Mouse (Mus musculus) adipose tissue, adult 10 weeks (tissue): ENCODE measurements around the gene Rab3gap1. TPM values are rescaled to one million over a fixed set of nuclear protein-coding genes. Genes with fewer than 3 reads are reported as not detected.

Experiments used
- polyA plus RNA-seq: library from polyadenylated mRNA; stranded (reverse); fragments of 350-450 nt; fragmentation: Illumina TruSeq; extraction: RNeasy Lipid Tissue Mini Kit (QIAGEN cat#74804); gene quantifications from one replicate; pipeline ENCODE4 v1.2.3, GENCODE M21; 2014; ENCODE audit warnings: low read depth, low replicate concordance

Gene Rab3gap1
- 32.8 TPM for polyA plus RNA-seq

DNA sequence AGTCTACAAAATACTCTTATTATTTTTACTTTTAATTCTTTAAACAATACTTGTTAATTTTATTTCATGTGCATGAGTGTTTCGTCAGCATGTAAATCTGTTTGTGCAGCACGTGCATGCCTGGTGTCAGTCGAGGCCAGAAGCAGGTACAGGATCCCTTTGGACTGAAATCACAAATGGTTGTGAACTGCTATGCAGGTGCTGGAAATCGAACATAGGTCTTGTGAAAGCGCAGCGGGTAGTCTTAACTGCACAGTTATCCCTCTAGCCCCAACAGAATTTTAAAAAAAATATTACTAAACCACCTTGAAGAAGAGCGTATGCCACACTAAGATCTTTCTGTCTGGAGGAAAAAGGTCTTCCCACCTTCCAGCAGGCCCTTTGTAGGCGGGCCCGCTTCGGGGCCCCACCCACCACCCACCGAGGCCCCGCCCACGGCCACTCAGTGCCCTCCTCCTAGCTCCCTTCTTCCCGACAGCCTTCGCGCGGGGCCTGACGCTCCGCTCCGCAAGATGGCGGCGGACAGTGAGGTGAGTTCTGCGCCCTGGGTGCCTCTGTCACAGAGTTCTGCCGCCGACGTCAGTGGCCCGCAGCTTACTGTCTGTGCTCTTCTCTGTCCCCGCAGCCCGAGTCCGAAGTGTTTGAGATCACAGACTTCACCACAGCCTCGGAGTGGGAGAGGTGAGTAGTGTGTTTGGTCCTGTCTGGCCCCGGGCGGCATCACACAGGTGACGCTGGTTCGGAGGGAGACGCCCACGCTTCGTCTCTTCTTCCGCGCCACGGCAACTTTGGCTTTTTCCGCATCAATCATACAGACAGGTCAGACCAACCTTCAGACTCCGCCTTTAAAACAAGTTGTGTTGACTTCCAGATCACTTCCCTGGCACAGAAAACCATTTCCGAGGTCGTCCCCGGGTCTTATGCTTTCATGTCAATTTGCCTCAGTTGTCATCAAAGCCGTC, at the start of gene Rab3gap1:
Gene Rab3gap1, plus strand, starts transcription at position 474 of the 962 bp plus-strand sequence.

DNA sequence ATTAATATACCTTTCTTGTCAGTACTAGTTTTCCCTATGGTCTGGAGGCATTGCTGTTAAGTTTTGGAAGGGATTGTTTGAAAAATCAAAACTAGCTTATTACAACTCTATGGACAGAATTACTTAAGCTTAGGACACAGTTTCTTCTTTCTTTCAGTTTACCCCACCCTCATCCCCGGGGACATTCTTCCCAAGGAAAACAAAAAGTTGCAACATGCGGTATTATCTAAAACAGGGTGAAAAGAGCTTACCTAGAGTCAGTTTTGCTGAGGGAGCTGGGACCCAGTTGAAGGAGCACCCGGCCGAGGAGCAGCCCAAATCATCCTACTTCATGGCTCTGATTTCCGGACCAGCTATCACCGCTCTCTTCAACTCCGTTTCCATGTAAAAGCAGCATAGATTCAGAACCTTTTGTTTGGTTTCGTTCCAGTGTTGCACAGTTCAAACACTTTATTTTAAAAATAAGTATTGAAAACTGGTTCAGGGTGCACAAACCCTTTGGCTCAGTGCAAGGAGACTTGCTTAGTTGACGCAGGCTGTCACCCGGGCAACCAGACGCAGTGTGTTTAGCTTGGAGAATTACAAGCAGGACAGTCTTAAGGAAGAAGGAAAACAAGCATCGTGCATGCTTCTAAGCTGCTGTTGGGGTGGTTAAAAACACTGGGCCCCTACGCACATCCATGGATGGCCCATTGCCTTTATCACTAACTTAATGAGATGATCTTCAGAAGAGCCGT, 13.9 kb upstream of the Rab3gap1 start, which contains the start of gene Map3k19:
Gene Map3k19, minus strand, starts transcription at position 546 of the 737 bp plus-strand sequence.

Other genes with a start within 250 kb of the Rab3gap1 start
- not detected for gene Tmem163, start 189.2 kb upstream of the Rab3gap1 start, polyA plus RNA-seq
- not detected for gene Acmsd, start 139.4 kb upstream of the Rab3gap1 start, polyA plus RNA-seq
- 23.0 TPM for gene Ccnt2, start 94.6 kb upstream of the Rab3gap1 start, polyA plus RNA-seq
- 1.0 TPM for gene Map3k19, start 13.7 kb upstream of the Rab3gap1 start, polyA plus RNA-seq
- 3.1 TPM for gene Zranb3, start 234.3 kb downstream of the Rab3gap1 start, polyA plus RNA-seq
- 44.3 TPM for gene R3hdm1, start 234.5 kb downstream of the Rab3gap1 start, polyA plus RNA-seq